Mouse (Mus musculus): Measurements from ENCODE around the gene Nuak2. TPM values are rescaled to one million over a fixed set of nuclear protein-coding genes. Genes with fewer than 3 reads are reported as not detected.
"Not testable (repeated sequence)": the region's sequence is repeated elsewhere in the genome, so short reads cannot be mapped to it uniquely, and the experiment has no call there.

The Nuak2 gene
- total RNA-seq, 2 experiments from 2014 or later = 3.1 TPM

DNA sequence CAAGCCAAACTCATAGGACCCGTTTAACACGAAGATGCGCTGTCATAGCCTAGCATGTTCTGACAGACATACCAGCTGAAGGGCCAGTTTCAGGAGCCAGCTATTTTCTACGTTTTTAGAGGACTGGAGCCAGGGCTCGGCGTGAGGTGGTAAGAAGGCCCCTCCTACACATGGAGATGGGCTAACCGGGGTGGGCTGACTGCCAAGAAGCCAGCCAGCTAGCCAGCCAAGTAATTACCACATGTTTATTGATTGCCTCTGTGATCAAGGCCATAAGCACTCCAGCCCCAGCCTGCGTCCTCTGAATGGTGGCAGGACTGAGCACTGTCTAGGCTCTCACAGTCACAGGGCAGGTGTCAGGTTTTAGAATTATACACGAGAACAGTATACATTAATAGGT, 10.9 kb downstream of the Nuak2 start:
- no peak for DNase-seq (ENCODE audit: low spot score in 2 of 2)

DNA sequence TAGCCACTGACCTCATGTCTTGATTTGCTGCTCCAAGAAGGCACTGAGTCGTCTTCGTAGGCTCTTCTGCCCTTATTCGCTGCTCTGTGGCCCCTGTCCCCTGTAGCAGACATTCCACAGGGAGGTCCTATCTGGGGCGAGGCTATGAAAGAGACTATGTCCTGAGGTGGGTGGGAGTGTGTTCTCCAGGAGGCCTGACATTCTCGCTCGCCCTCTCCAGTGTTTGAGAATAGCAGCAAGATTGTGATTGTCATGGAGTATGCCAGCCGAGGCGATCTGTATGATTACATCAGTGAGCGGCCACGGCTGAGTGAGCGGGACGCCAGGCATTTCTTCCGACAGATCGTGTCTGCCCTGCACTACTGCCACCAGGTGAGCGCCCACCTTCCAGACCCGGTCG, 11.6 kb downstream of the Nuak2 start:
- no peak for DNase-seq (ENCODE audit: low spot score in 2 of 2)

DNA sequence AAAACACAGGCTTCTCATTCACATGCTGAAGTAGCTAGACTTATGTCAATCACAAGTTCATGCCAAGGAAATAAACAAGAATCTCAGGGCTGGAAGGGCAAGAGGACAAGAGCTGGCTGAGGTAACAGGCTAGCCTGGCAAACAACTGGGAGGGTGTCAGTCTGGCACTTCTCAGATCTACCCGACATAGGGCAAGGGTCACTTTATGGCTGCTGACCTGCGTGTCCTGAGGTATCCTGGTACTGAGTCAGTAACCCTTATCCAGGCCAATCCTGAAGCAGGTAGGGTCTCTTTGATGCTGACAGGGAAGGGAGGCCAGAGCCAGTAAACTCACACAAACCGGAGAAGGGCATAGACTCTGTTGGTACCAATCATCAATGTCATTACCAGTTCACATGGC, 12.6 kb downstream of the Nuak2 start:
- DNase-seq (ENCODE audit: low spot score in 2 of 2) = no peak

DNA sequence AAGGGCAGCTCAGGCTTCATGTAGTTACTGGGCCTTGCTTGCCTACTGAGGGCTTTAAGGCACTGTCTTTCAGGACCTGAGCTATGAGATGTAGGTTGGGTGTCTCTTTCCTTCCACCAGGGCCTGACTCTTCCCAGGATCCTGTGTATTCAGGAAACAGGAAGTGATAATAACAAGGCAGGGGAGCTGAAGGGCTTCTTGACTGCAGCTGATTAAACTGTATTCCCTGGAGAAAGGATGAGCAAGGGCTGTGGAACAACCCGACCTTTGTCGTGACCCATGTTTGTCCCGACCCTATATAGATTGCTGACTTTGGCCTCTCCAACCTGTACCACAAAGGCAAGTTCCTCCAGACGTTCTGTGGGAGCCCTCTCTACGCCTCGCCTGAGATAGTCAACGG, 13.7 kb downstream of the Nuak2 start:
- DNase-seq (ENCODE audit: low spot score in 2 of 2) = no peak

DNA sequence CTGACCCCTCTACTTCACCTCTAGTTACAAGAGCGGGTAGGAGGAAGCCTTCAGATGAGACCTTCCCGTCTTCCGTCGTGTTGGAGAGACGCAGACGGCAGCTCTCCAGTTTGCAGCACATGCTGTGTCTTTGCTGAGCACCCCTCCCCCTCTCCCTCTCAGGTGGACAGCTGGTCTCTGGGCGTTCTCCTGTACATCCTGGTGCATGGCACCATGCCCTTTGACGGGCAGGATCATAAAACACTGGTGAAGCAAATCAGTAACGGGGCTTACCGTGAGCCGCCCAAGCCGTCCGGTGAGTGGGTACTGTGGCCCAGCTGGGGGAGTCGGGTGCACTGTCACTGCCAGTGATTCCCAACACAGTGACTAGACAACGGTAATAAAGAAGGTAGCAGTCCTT, 14.5 kb downstream of the Nuak2 start:
- no peak for DNase-seq (ENCODE audit: low spot score in 2 of 2)

DNA sequence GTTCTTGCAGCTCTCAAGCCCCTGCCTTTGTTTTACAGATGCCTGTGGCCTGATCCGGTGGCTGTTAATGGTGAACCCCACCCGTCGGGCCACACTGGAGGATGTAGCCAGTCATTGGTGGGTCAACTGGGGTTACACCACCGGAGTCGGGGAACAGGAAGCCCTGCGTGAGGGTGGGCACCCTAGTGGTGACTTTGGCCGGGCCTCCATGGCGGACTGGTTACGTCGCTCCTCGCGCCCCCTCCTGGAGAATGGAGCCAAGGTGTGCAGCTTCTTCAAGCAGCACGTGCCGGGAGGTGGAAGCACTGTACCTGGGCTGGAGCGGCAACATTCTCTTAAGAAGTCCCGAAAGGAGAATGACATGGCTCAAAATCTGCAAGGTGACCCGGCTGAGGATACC, 15.4 kb downstream of the Nuak2 start:
- no peak for DNase-seq (ENCODE audit: low spot score in 2 of 2)

DNA sequence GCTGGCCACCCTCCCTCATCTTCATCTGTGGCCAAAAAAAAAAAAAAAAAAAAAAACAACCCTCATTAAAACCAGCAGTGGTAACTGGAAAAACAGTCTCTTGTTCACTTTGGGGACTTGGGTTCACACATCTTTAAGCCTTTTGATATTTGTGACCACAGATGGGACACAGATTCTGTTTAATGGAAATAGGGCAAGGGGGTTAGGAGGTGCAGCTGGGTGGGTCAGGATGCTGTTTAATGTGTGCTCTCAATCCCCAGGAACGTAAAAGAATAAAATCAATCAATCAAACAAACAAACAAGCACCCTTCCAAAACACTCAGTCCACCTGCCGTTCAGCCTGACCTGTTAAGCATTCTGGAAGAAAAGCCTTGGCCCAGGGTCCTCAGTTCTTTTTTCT, 17.3 kb downstream of the Nuak2 start:
- no peak for DNase-seq (ENCODE audit: low spot score in 2 of 2)

DNA sequence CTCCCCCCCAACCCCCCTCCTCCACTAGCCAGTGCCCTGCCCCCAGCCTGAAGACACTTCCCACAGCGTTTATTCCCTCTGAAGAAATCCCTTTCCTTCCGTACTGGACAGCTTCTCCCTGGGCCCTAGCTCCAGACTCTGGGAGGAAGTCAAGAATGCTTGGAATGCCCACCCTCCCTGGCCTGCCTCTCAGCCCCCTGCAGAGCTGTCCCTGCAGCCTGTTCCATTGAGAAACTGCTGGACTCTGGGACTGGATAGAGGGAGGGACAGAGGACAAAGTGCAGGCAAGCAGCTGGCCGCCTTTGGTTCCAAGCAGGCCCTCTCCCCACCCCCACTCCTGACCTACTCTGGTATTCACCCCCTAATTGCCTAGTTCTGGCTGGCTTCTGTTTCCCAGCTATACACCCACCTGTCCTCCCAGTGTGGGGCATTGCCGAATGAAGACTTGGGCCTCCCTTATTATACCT, 17.8 kb downstream of the Nuak2 start:
- no peak for DNase-seq (ENCODE audit: low spot score in 2 of 2)

DNA sequence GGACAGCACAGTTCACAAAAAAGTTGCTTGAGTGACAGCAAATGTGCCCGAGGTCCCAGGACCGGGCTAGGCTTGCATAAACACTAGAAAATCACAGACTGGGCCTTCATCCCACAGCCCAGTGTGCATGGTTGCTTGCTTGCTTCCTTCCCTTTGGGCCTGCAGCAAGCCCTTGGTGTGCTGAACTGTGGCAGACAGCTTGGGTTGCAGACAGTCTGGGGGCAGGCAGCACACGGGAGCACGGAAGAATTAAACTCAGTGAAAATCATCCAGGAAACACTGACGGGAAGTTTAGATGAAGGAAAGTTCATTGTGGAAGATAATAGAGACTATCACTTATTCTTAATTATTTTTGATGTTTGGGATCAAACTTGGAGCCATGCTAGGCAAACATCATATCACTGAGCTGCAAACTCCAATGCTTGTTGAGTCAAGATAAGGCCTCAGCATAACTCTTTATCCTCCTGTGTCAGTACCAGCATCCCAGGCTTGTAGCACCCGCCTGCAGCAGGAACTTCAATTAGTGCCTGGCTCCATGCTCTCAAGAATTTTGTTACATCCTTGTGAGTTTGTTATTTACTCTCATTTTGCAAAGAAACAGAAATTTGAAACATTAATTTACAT, 18.4 kb downstream of the Nuak2 start:
- DNase-seq (ENCODE audit: low spot score in 2 of 2) = no peak

DNA sequence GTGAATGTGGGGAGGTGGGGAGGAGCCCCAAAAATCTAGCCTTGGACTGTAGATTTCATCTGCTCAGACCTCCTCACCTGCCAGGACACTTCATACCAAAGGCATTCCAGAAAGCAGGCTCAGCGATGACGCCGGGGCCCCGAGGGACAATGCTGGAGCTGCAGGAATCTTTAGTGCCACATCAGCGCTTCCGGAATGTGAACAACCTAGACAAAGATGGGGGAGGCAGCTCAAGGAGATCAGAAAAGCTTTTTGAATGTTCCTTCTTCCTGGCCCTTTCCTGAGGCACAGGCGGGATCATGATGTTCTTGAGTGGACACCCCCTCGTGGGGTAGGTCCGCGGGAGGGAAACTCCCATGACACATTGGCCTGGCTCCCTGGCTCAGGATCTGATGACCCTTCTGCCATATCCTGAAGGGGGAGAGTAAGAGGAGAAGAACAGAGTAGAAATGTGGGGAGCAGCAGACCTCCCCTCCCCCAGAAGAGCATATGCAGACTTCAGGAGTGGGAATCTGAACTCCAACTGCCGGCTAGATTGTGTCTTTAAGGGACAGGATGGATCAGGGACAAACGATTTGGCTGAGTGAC, 19.5 kb downstream of the Nuak2 start:
- DNase-seq (ENCODE audit: low spot score in 2 of 2) = no peak

DNA sequence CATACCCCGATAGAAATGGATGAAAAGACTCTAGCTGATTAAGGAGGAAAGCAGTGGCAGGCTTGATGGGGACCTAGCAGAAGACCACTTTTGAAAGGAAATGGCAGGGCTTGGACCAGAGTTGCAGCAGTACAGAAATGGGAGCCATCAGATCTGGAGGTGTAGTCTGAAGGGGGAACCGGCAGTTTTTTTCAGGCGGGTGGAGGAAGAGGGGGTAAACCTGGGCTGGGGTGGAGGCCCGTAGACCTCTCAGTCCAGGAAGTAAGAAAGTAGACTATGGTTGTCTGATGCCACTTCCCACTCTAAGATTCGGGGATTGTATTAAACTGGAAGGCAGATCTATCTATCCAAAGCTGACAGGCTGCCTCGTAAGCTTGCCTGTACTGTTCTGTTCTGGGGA, 21.0 kb downstream of the Nuak2 start:
- no peak for DNase-seq (ENCODE audit: low spot score in 2 of 2)

DNA sequence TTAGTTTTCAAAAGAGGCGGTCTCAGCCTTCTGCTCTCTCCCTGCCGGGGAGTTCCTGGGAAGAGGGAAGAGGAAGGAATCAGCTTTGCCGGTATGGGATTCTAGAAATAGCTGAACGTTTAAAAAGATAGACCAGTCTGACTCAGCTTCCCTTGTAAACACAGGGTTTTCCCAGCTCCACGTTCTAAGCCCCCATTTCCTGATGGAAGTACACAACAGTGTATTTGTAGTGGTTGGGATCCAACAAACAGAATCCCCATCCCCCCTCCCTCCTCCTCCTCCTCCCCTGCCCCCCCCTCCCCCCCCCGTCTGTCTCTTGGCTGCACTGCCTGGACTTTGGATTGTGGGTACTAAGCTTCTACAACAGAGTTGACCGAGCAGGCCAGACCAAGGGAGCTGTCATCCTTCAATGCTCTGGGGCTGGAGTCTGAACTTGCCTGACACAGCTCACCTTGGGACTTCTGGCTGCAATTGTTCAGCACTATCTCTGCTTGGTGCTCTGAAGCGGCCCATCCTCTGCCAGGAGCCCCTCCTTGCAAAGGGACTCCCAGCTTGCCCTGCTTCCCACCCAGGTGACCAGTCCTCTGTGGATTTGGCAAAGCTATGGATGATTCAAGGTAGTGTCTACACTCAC, 22.2 kb downstream of the Nuak2 start:
- no peak for DNase-seq (ENCODE audit: low spot score in 2 of 2)

DNA sequence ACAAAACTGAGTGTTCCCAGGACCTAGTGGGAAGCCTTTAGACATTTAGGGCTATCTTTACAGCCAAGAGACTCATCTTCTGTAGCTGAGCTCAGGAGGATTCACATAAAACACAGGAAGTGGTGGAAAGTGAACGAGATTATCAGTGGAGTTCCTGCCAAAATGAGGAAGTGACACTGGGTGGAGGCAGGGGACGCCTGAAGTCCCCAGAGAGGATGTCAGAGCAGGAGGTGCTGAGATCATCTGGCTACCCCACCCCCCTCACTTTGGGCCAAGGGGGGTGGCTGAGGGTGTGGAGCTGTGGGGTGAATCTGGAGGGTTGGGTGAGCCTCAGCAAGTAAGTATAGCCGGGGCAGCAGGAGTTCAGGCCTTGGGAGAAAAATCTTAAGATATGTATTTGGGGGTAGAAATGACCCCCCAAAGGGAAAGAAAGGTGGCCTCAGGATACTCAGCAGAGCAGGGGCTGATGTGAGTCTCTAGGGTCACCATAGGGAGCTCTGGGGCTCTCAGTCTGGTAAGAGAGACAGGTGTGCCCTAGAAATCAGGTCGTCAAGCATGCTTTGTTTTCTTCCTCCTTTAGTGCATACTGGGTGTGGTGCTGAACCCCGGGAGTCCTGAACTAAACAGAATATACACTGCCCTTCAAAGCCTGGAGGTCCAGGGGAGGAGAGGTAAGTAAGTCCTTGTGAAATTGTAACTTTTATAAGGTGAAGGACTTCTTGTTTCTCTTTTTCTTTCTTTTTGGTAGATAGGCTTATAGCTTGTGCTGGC, 26.0 kb downstream of the Nuak2 start:
- no peak for DNase-seq (ENCODE audit: low spot score in 2 of 2)

DNA sequence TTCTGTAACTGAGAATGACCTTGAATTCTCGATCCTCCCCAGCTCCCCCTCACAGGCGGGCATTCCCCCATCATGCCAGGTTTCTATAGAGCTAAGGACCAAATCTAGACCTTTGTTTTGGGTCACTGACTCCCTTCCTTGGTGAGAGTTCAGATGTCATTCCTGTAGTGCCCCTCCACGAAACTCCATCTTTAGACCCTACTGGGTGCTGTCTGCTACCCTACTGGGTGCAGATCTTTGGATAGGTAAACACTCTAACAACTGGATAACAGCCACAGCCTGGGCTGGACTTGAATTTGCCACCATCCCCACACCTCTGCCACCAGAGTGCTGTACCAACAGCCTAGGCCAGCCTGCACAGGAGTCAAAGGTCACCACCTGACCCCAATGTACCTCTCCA, 26.6 kb downstream of the Nuak2 start:
- no peak for DNase-seq (ENCODE audit: low spot score in 2 of 2)

DNA sequence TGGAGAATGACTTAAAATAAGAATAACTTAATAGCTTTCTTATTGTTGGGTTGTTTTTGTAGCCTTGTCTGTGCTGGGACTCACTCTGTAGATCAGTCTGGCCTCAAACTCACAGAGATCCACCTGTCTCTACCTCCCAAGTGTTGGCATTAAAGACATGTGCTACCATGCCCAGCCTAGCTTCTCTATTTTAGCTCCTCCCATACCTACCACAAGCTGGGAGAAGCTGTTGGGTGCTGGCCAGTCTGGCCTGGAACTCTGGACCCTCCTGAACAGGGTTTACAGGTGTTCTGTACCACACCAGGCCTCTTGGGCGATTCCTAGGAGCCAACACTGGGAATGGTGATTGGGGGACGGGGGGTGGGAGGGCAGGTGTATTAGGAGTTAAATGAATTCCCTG, 27.3 kb downstream of the Nuak2 start:
- no peak for DNase-seq (ENCODE audit: low spot score in 2 of 2)

DNA sequence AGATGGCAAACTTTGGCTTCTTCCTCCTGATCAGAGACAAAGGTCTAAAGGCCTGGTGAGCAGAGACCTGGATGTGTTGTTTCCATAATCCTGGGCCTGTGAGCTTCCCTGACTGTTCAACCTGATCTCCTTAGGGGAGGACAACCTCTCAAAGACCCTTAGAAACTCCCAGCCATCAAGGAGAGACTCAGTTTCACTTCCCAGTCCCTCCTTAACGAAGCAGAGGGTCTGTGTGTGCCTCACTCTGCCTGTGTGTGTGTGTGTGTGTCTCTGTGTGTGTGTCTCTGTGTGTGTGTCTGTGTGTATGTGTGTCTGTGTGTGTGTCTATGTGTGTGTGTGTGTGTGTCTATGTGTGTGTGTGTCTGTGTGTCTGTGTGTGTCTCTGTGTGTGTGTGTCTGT, 27.7 kb downstream of the Nuak2 start:
- DNase-seq (ENCODE audit: low spot score in 2 of 2) = no peak

DNA sequence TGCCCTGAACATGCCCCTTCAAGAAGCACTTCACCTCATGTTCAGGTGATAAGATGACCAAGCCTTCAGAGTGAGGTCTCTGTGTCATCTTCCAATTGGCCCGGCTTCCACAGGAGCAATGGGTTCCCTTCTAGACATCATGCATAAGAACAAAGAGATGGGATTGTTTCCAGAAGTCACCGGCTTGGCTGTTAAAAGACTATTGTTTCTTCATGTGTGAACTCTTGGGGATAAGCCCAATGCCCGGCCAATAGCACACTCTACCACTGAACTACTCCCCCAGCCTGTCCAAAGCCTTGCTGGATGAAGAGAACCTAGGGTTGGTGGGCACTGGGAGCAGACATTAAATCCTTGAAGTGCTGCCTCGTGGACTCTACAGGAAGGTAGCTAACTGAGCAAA, 29.6 kb downstream of the Nuak2 start:
- DNase-seq (ENCODE audit: low spot score in 2 of 2) = no peak

DNA sequence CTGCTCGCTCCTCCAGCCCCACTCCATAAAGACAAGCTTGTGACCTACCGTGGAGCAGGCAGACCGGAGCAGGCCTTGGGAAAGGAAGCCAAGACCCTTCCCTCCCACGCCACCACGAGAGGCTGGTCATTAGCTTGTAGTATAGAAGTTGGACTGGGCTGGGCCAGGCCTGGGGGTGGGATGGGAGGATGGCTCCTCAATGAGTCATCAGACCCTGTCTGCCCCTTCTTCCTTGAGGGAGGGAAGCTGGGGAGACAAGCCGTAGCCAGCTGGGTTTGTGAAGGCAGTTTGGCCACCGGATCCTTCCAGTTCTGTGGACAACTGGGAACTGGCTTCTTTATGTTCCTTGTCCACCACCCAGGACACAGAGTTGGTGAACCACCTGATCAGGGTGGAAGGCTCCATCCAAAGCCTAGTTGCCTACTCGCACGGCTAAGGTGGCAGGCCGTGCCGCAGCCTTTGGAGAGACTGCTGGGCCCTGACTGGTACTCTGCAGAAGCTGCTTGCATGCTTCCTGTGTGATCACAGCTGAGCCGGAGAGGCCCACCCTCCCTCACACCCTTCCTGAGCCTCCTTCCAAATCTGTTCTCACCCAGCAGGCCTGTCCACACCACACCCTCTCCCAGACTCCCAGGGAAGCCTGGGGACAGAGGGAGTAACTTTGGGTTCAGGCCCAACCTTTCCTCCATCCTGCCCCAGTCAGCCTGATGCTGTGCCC, 30.4 kb downstream of the Nuak2 start:
- DNase-seq (ENCODE audit: low spot score in 2 of 2) = no peak

DNA sequence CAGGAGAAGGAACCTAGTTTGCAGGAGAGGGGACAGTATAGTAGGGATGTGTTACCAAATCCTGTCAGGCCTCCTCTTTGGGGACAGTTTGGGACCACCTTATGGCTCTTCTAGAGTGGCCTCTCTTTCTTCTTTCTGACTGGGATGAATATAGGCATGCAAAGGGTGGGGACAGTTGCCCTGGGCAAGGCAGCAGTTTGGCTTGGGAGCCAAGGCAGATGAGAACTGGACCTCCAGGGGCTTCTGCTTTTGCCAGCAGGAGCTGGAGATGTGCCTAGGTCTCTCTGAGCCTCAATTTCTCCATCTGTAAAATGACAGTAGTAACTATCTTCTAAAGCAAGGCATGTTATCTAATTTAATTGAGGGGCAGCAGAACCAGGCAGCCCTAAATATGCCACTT, 31.0 kb downstream of the Nuak2 start:
- no peak for DNase-seq (ENCODE audit: low spot score in 2 of 2)

DNA sequence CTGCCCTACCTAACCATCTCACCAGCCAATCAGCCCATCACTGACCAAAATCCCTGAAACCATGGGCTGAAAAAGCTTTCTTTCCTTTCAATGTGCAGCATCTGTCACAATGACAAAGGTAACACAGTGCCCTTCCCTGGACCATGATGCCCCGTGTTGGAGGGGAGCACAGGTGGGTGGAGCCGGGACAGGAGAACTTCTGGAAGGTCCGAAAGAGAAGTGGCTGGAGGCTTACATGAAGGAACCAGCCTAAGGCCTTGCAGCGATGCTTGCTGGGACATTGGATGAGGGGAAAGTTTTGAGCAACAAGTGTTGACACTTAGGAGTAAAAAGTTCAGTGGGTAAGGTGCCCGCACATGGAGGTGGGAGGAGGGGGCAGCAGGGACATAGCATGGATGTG, 32.5 kb downstream of the Nuak2 start:
- DNase-seq (ENCODE audit: low spot score in 2 of 2) = no peak

DNA sequence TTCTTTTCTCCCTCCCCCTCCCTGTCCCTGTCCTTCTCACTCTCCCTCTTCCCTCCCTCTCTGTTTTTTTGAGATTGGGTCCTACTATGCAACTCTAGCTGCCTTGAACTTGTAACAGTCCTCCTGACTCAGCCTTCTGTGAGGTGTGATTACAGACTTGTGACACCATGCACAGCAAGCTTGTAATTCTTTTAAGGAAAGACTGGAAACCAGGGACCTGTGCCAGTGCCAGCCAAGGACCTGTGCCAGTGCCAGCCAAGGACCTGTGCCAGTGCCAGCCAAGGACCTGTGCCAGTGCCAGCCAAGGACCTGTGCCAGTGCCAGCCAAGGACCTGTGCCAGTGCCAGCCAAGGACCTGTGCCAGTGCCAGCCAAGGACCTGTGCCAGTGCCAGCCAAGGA, 33.1 kb downstream of the Nuak2 start:
- not testable (repeated sequence) for DNase-seq (ENCODE audit: low spot score in 2 of 2)

DNA sequence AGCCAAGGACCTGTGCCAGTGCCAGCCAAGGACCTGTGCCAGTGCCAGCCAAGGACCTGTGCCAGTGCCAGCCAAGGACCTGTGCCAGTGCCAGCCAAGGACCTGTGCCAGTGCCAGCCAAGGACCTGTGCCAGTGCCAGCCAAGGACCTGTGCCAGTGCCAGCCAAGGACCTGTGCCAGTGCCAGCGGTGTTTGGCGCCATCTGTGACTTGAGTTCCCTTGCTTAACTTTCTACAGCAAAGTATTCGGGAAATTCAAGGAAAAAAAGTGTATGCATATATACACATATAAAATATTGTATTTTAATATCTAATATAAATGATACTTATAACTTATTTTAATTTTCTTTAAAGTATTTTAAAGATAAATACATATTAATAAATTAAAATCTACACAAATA, 33.7 kb downstream of the Nuak2 start:
- DNase-seq (ENCODE audit: low spot score in 2 of 2) = not testable (repeated sequence)
